Mouse (Mus musculus): ENCODE results near the gene Dtx2.

GRCm38 (mm10) chr5:136073526-136073925 is 78.9 kb downstream of the Dtx2 start:
- TF ChIP-seq CTCF (IDR thresholded peaks at IDR 0.05; ENCODE audit: borderline replicate concordance, insufficient read depth, low read depth, low read length) (no peak), POLR2A (IDR thresholded peaks at IDR 0.05; ENCODE audit: borderline replicate concordance, insufficient read depth, low read length) (no peak)
